Mouse (Mus musculus) lung, embryonic 14.5 days (tissue): ENCODE results near the gene Col1a2. TPM values are rescaled to one million over a fixed set of nuclear protein-coding genes. Genes with fewer than 3 reads are reported as not detected.
A peak's percentile ranks its signal among the peaks of the same experiment; 100 is the strongest.

Source experiments
- ATAC-seq: fragments of 200-750 bp; cut with Nextera tagmentation; 2 replicates; pipeline ENCODE4 v1.8.0; 2017; ENCODE audit warnings: mild to moderate bottlenecking, moderate TSS enrichment, moderate library complexity; ENCODE audit not compliant: insufficient read depth
- DNase-seq: peaks from one replicate; pipeline ENCODE4 v3.0.0-alpha.2; 2015
- H3K27ac ChIP-seq: fragments of 300-500 bp; sonication (generic); 2 replicates; pipeline ENCODE4 v1.5.1; 2014; ENCODE audit warnings: low read depth, mild to moderate bottlenecking, moderate library complexity
- H3K27me3 ChIP-seq: fragments of 300-500 bp; sonication (generic); 2 replicates; pipeline ENCODE4 v1.6.1; 2014; ENCODE audit warnings: low read length, control low read depth; ENCODE audit not compliant: insufficient read depth
- H3K36me3 ChIP-seq: fragments of 300-500 bp; sonication (generic); 2 replicates; pipeline ENCODE4 v1.6.1; 2014; ENCODE audit warnings: control low read depth; ENCODE audit not compliant: insufficient read depth
- H3K4me1 ChIP-seq: fragments of 300-500 bp; sonication (generic); 2 replicates; pipeline ENCODE4 v1.6.1; 2014; ENCODE audit warnings: antibody characterized with exemption, control low read depth; ENCODE audit not compliant: insufficient read depth
- H3K4me2 ChIP-seq: fragments of 300-500 bp; sonication (generic); 2 replicates; pipeline ENCODE4 v1.6.1; 2014; ENCODE audit warnings: mild to moderate bottlenecking
- H3K4me3 ChIP-seq: fragments of 300-500 bp; sonication (generic); 2 replicates; pipeline ENCODE4 v1.5.1; 2014; ENCODE audit warnings: low read depth, low read length
- H3K9ac ChIP-seq: fragments of 300-500 bp; sonication (generic); 2 replicates; pipeline ENCODE4 v1.6.1; 2014
- H3K9me3 ChIP-seq: fragments of 300-500 bp; sonication (generic); 2 replicates; pipeline ENCODE4 v1.6.1; 2016; ENCODE audit warnings: low read depth, low read length, control low read depth
- CTCF ChIP-seq: IDR thresholded peaks from 2 replicates; pipeline ENCODE4 v1.5.1; 2016; ENCODE audit warnings: antibody characterized with exemption, low read depth
- WGBS: fragments of 180-500 bp; shearing (Covaris S2); extraction: QIAGEN DNeasy Blood & Tissue Kit; methylation state at CpG from one replicate; pipeline ENCODE4 v1.1.7; 2014; 5-methylcytosine and 5-hydroxymethylcytosine counted together
- polyA plus RNA-seq: library from polyadenylated mRNA; unstranded; fragments of >200 nt; fragmentation: Nextera tagmentation; extraction: Ambion mirVana; gene quantifications from 2 replicates; pipeline ENCODE4 v1.2.1, GENCODE M21; 2014

Col1a2 gene
- polyA plus RNA-seq, 1 experiment from 2014 or later = 626 TPM

DNA sequence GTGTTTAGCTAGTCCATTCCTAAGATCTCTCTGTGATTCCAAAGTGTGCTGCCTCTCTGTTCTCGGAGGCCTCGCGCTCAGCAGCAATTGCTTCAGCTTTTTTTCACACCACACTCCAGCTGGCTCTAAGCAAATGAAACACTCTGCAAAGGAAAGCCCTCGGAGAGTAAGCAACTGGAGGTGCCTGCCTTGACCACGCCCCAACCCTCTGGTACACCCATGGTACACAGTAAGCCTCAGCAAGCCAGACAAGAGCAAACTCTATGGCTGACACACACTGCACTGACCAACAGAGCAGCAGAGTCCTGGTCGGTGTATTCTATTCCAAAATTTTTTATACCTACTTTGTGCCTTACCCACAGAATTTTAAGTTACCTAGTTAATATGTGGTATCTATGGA lies 78.9 kb downstream of the Col1a2 start:
- TF ChIP-seq CTCF = no peak
- no peak overlapping the region for H3K4me2 ChIP-seq
- no peak overlapping the region for H3K4me3 ChIP-seq
- H3K9ac ChIP-seq = no peak overlapping the region
- DNase-seq = peak; percentile 48
- H3K9me3 ChIP-seq = no peaks in the 10 kb centered on the region
- no peaks in the 10 kb centered on the region for H3K27me3 ChIP-seq
- 38% methylated on average over 6 of the region's 6 CpGs for WGBS
- no peaks in the 10 kb centered on the region for H3K4me1 ChIP-seq
- no peaks in the 10 kb centered on the region for H3K36me3 ChIP-seq
- peak; percentile 82; the same call in 1 of the 2 replicates for ATAC-seq
- no peak overlapping the region for H3K27ac ChIP-seq

DNA sequence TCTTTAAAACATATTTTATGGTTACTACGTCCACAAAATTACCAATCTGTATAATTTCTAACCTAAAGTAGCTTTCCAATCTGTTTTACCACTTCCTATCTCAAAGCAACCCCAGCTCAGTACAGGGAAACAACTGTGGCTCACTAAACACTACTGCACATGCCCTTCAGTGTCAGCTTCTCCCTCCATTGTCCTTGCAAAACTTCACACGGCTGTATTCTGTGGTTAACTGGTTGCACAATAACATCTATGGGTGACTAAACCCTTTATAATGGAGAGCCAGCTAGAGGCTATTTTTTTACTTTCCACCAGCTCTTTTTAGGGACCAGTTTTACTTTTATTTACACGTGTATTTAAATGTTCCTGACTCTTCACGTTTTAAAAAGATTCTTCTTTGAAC lies 83.3 kb downstream of the Col1a2 start:
- WGBS = 83% methylated on average over 4 of the region's 4 CpGs
- Histone ChIP-seq H3K27me3 (no peaks in the 10 kb centered on the region), H3K36me3 (no peaks in the 10 kb centered on the region), H3K9me3 (no peaks in the 10 kb centered on the region), H3K4me3 (no peak overlapping the region), H3K9ac (no peak overlapping the region), H3K4me2 (no peak overlapping the region), H3K4me1 (no peaks in the 10 kb centered on the region), H3K27ac (no peak overlapping the region)
- DNase-seq (no peak), ATAC-seq (no peak)
- TF ChIP-seq CTCF = no peak

DNA sequence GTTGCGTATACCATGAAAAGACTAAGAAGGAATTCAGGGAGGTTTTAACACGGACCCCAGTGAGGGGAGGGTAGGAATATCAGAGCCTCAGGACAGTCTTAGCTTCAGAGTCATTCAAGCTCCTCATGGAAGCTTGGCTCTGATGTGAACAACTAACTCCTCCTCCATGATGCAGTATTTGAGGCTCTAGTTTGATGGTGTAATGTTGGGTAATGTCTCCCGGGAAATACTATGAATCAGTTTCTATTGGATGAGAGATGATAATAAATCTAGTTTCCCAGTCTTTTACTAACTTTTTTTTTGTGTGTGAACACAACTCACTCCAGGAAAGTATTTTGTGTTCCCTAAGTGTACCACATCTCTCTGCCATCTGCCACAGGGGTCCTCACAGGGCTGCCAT lies 84.1 kb downstream of the Col1a2 start:
- no peak overlapping the region for H3K4me2 ChIP-seq
- TF ChIP-seq CTCF = no peak
- no peak for ATAC-seq
- H3K27ac ChIP-seq = no peak overlapping the region
- H3K9me3 ChIP-seq = no peaks in the 10 kb centered on the region
- 94% methylated on average over 3 of the region's 3 CpGs for WGBS
- H3K27me3 ChIP-seq = no peaks in the 10 kb centered on the region
- no peaks in the 10 kb centered on the region for H3K36me3 ChIP-seq
- H3K4me3 ChIP-seq = no peak overlapping the region
- no peaks in the 10 kb centered on the region for H3K4me1 ChIP-seq
- no peak for DNase-seq
- no peak overlapping the region for H3K9ac ChIP-seq

DNA sequence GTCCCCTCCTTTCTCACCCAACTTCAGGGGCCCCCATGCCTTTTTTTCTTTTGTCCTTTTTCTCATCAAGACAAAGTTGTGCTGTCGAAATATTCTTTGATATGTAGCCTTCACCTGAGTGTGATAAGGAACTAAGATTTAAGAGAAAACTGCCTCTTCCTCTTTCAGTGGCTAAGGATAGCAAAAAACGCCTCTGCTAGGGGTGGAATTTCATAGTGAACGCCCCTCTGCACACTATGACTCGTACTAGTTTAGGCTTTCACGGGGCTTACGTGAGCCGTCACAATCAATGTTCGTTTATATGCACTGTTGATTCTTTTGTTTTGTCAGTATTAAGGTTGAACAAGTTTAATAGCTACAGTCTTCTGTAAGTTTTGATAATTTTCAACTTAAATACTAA lies 85.5 kb downstream of the Col1a2 start:
- Histone ChIP-seq H3K27ac (no peak overlapping the region), H3K4me1 (no peaks in the 10 kb centered on the region), H3K27me3 (no peaks in the 10 kb centered on the region), H3K4me3 (no peak overlapping the region), H3K9me3 (no peaks in the 10 kb centered on the region), H3K36me3 (no peaks in the 10 kb centered on the region), H3K4me2 (no peak overlapping the region), H3K9ac (no peak overlapping the region)
- DNase-seq (no peak), ATAC-seq (no peak)
- WGBS = 73% methylated on average over 8 of the region's 8 CpGs
- no peak for TF ChIP-seq CTCF

Other genes with a start within 250 kb of the Col1a2 start
- gene Casd1, start 96.0 kb downstream of the Col1a2 start, polyA plus RNA-seq = 43.3 and 46.5 TPM in 2 replicates
- 49.9 and 52.7 TPM in 2 replicates for gene Sgce, start 242.4 kb downstream of the Col1a2 start, polyA plus RNA-seq
- 4.0 and 4.3 TPM in 2 replicates for gene Peg10, start 242.5 kb downstream of the Col1a2 start, polyA plus RNA-seq